In the genomic region with DNA sequence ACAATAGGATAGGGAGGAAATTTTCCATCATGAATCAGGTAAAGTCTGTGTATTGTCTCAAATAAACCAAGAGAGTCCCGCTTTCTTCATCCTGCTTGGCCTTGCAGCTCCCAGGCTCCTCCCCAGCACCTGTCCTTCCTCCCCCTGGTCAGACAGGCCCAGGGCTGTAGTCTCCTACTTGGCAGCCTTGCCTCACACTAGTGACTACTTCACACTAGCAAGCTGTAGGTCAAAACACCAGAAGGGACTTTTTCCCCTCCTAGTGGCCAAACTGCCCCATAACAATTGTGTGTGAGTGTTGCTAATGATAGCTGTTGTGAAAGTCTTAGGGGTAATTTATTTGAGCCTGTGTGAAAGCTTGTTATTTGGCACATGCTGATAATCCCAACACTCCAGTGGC, we compare ENCODE assay signal across 9 mouse cellular contexts.
DNase-seq lines count a peak whose midpoint lies in the region; ATAC-seq and TF ChIP-seq lines count a peak whose summit lies in the region.
"Had no signal": no experiment of that assay in that cellular context is flagged by ENCODE, and none has a peak within 500 bp of the region (broad histone marks: within the 10 kb centered on the region; RNA-seq: fewer than 3 reads in every experiment).

No protein-coding gene starts in this region.

- no peaks in the 10 kb centered on the region for H3K79me2 ChIP-seq in liver, adult 2 months (ENCODE audit: control insufficient read depth, insufficient read depth, low read length)

- ATAC-seq in liver, embryonic 12.5 days: no peak

- DNase-seq in embryo, embryonic 10.5 days (ENCODE audit: low spot score): peak; percentile 33
- DNase-seq in embryo, embryonic 11 days: no peak
- DNase-seq in liver, adult 2 months (ENCODE audit: extremely low read depth, low read depth, low spot score): no peak
- peak; percentile 48 for DNase-seq in CD4-positive helper T cell, adult 2 months (ENCODE audit: low read depth, low spot score)
- peak; percentile 56 to 60 for DNase-seq in cerebellum, postnatal 10 days
- no peak for DNase-seq in layer of hippocampus, adult 18-20 months (ENCODE audit: low spot score in 2 of 2)
- DNase-seq in layer of hippocampus, postnatal 25 days (ENCODE audit: extremely low spot score in 1 of 2, low spot score in 1 of 2): no peak
- DNase-seq: layer of hippocampus, adult 9-11 months had no signal

- 88% methylated on average over 1 of the region's 1 CpGs for WGBS in liver, adult 2 months
- WGBS in liver, embryonic 12.5 days (ENCODE audit: insufficient replicate concordance): 67% methylated on average over 1 of the region's 1 CpGs

- no peak overlapping the region for H3K9ac ChIP-seq in liver, adult 2 months (ENCODE audit: low read depth, low read length)
- H3K9ac ChIP-seq in liver, embryonic 12.5 days: no peak overlapping the region

- H3K4me3 ChIP-seq in liver, adult 2 months (ENCODE audit: insufficient read depth, low read depth, low read length): no peak overlapping the region
- H3K4me3 ChIP-seq in liver, embryonic 12.5 days: no peak overlapping the region

- H3K4me1 ChIP-seq in liver, adult 2 months (ENCODE audit: control insufficient read depth, insufficient read depth, low read length): no peaks in the 10 kb centered on the region
- no peaks in the 10 kb centered on the region for H3K4me1 ChIP-seq in liver, embryonic 12.5 days

- no peaks in the 10 kb centered on the region for H3K9me3 ChIP-seq in liver, embryonic 12.5 days (replicated peaks)

- H3K4me2 ChIP-seq in liver, embryonic 12.5 days: no peak overlapping the region

- H3K27ac ChIP-seq in liver, adult 2 months (replicated peaks; ENCODE audit: insufficient read depth, low read depth, low read length): no peak overlapping the region
- H3K27ac ChIP-seq in liver, embryonic 12.5 days: no peak overlapping the region

- no peak for TF ChIP-seq POLR2A in liver, adult 2 months (IDR thresholded peaks at IDR 0.05; ENCODE audit: extremely low read depth, insufficient read depth, low read length)

- no peaks in the 10 kb centered on the region for H3K27me3 ChIP-seq in liver, adult 2 months (ENCODE audit: control insufficient read depth, insufficient read depth, low read length)
- peaks cover 9% of the 10 kb centered on the region; the same call in 1 of the 2 replicates for H3K27me3 ChIP-seq in liver, embryonic 12.5 days (replicated peaks)

- peak; percentile 33; the same call in 1 of the 2 replicates for TF ChIP-seq CTCF in liver, adult 2 months (IDR thresholded peaks at IDR 0.05; ENCODE audit: low read depth, low read length)

- no peaks in the 10 kb centered on the region for H3K36me3 ChIP-seq in liver, adult 2 months (ENCODE audit: control insufficient read depth, insufficient read depth, low read length)
- no peaks in the 10 kb centered on the region for H3K36me3 ChIP-seq in liver, embryonic 12.5 days

Comparison
In these comparisons a context has a peak if more than half of its experiments do, and no peak if none do; other contexts are left out.
1. DNase-seq: peak in embryo, embryonic 10.5 days (single experiment), CD4-positive helper T cell, adult 2 months (single experiment) and cerebellum, postnatal 10 days (2 of 2); none in embryo, embryonic 11 days (single experiment), liver, adult 2 months (single experiment), layer of hippocampus, adult 18-20 months (0 of 2) and layer of hippocampus, postnatal 25 days (0 of 2).